Mouse (Mus musculus) urinary bladder, adult 18-20 months (tissue): Measurements from ENCODE around the gene Hmgb1.
A peak's percentile ranks its signal among the peaks of the same experiment; 100 is the strongest.

Experiments used
- DNase-seq, 2 experiments: peaks; one replicate each; pipeline ENCODE4 v3.0.0; 2022; ENCODE audit warnings: low spot score in 2 of 2, mixed read lengths in 2 of 2

The Hmgb1 gene

GRCm38 (mm10) chr5:149020681-149021062 lies 163.6 kb downstream of the Hmgb1 start:
- DNase-seq: no peak

GRCm38 (mm10) chr5:149020059-149020680 lies 164.1 kb downstream of the Hmgb1 start:
- no peak for DNase-seq

GRCm38 (mm10) chr5:149017666-149018415 lies 166.4 kb downstream of the Hmgb1 start:
- DNase-seq: no peak

GRCm38 (mm10) chr5:149017181-149017580 lies 167.1 kb downstream of the Hmgb1 start:
- DNase-seq: no peak

- DNase-seq: no peak
These were observed 168.0 kb downstream of the Hmgb1 start for GRCm38 (mm10) chr5:149016261-149016660.

- DNase-seq: no peak
These were observed 168.7 kb downstream of the Hmgb1 start for GRCm38 (mm10) chr5:149015335-149016201.

- DNase-seq: no peak
These were observed 169.6 kb downstream of the Hmgb1 start for GRCm38 (mm10) chr5:149014600-149015268.

- no peak for DNase-seq
These were observed 170.3 kb downstream of the Hmgb1 start for GRCm38 (mm10) chr5:149013817-149014508.

- no peak for DNase-seq
These were observed 175.2 kb downstream of the Hmgb1 start for GRCm38 (mm10) chr5:149009111-149009510.

- no peak for DNase-seq
These were observed 177.0 kb downstream of the Hmgb1 start for GRCm38 (mm10) chr5:149007295-149007646.

- peak; percentile 98 to 100 for DNase-seq
These were observed 177.7 kb downstream of the Hmgb1 start for GRCm38 (mm10) chr5:149006362-149007294.

GRCm38 (mm10) chr5:149005701-149006361 lies 178.5 kb downstream of the Hmgb1 start:
- no peak for DNase-seq

GRCm38 (mm10) chr5:149005083-149005482 lies 179.2 kb downstream of the Hmgb1 start:
- no peak for DNase-seq

GRCm38 (mm10) chr5:149003137-149003536 lies 181.2 kb downstream of the Hmgb1 start:
- no peak for DNase-seq

- no peak for DNase-seq
These were observed 181.5 kb downstream of the Hmgb1 start for GRCm38 (mm10) chr5:149002803-149003115.

- no peak for DNase-seq
These were observed 182.1 kb downstream of the Hmgb1 start for GRCm38 (mm10) chr5:149002034-149002802.

GRCm38 (mm10) chr5:148999802-149000201 lies 184.5 kb downstream of the Hmgb1 start:
- no peak for DNase-seq

- no peak for DNase-seq
These were observed 185.8 kb downstream of the Hmgb1 start for GRCm38 (mm10) chr5:148998512-148998911.

GRCm38 (mm10) chr5:148996709-148997037 lies 187.6 kb downstream of the Hmgb1 start:
- DNase-seq: no peak
